Mouse (Mus musculus): ENCODE measurements around the gene Dmrtb1. TPM values are rescaled to one million over a fixed set of nuclear protein-coding genes. Genes with fewer than 3 reads are reported as not detected.

Gene Dmrtb1
- polyA plus RNA-seq, 1 experiment from 2014 or later, result not detected

GRCm38 (mm10) chr4:107637670-107638069 is 46.4 kb downstream of the Dmrtb1 start:
- 61% methylated on average over 3 of the region's 3 CpGs for WGBS
- ATAC-seq (ENCODE audit: low FRiP score, low TSS enrichment) (no peak), DNase-seq (ENCODE audit: low spot score) (peak; percentile 67)
- no peaks in the 10 kb centered on the region for H3K27me3 ChIP-seq (ENCODE audit: control insufficient read depth, insufficient read depth, low read length)
- H3K4me1 ChIP-seq (replicated peaks; ENCODE audit: control insufficient read depth, insufficient read depth), result no peaks in the 10 kb centered on the region
- peak; percentile 81 for TF ChIP-seq CTCF (IDR thresholded peaks at IDR 0.05; ENCODE audit: low read depth)
- no peak for TF ChIP-seq EP300 (optimal IDR thresholded peaks at IDR 0.05)
- H3K4me3 ChIP-seq (ENCODE audit: low read depth, low read length), result no peak overlapping the region
- H3K36me3 ChIP-seq (ENCODE audit: control insufficient read depth, insufficient read depth, low read length), result no peaks in the 10 kb centered on the region
- H3K27ac ChIP-seq (replicated peaks), result no peak overlapping the region
- no peak overlapping the region for H3K4me2 ChIP-seq (replicated peaks; ENCODE audit: low read depth)
- H3K9ac ChIP-seq (ENCODE audit: low read length), result no peak overlapping the region
- no peaks in the 10 kb centered on the region for H3K9me3 ChIP-seq (ENCODE audit: control insufficient read depth, low read length)

GRCm38 (mm10) chr4:107636099-107636498 is 47.9 kb downstream of the Dmrtb1 start:
- Histone ChIP-seq H3K4me2 (replicated peaks; ENCODE audit: low read depth) (no peak overlapping the region), H3K4me1 (replicated peaks; ENCODE audit: control insufficient read depth, insufficient read depth) (no peaks in the 10 kb centered on the region), H3K4me3 (ENCODE audit: low read depth, low read length) (no peak overlapping the region), H3K9me3 (ENCODE audit: control insufficient read depth, low read length) (no peaks in the 10 kb centered on the region), H3K27me3 (ENCODE audit: control insufficient read depth, insufficient read depth, low read length) (no peaks in the 10 kb centered on the region), H3K9ac (ENCODE audit: low read length) (no peak overlapping the region), H3K36me3 (ENCODE audit: control insufficient read depth, insufficient read depth, low read length) (no peaks in the 10 kb centered on the region), H3K27ac (replicated peaks) (no peak overlapping the region)
- TF ChIP-seq EP300 (optimal IDR thresholded peaks at IDR 0.05) (no peak), CTCF (IDR thresholded peaks at IDR 0.05; ENCODE audit: low read depth) (no peak)
- 71% methylated on average over 6 of the region's 6 CpGs for WGBS
- ATAC-seq (ENCODE audit: low FRiP score, low TSS enrichment) (no peak), DNase-seq (ENCODE audit: low spot score) (no peak)

GRCm38 (mm10) chr4:107634631-107635030 is 49.4 kb downstream of the Dmrtb1 start:
- no peaks in the 10 kb centered on the region for H3K27me3 ChIP-seq (ENCODE audit: control insufficient read depth, insufficient read depth, low read length)
- H3K27ac ChIP-seq (replicated peaks), result no peak overlapping the region
- WGBS, result 75% methylated on average over 6 of the region's 6 CpGs
- no peak overlapping the region for H3K9ac ChIP-seq (ENCODE audit: low read length)
- ATAC-seq (ENCODE audit: low FRiP score, low TSS enrichment), result no peak
- DNase-seq (ENCODE audit: low spot score), result no peak
- H3K36me3 ChIP-seq (ENCODE audit: control insufficient read depth, insufficient read depth, low read length), result no peaks in the 10 kb centered on the region
- H3K4me1 ChIP-seq (replicated peaks; ENCODE audit: control insufficient read depth, insufficient read depth), result no peaks in the 10 kb centered on the region
- TF ChIP-seq CTCF (IDR thresholded peaks at IDR 0.05; ENCODE audit: low read depth) (peak; percentile 24; the same call in 1 of the 2 replicates), EP300 (optimal IDR thresholded peaks at IDR 0.05) (no peak)
- H3K4me3 ChIP-seq (ENCODE audit: low read depth, low read length), result no peak overlapping the region
- no peaks in the 10 kb centered on the region for H3K9me3 ChIP-seq (ENCODE audit: control insufficient read depth, low read length)
- no peak overlapping the region for H3K4me2 ChIP-seq (replicated peaks; ENCODE audit: low read depth)

GRCm38 (mm10) chr4:107628921-107629411 is 55.1 kb downstream of the Dmrtb1 start:
- no peak for TF ChIP-seq CTCF (IDR thresholded peaks at IDR 0.05; ENCODE audit: low read depth)
- H3K4me3 ChIP-seq (ENCODE audit: low read depth, low read length), result no peak overlapping the region
- ATAC-seq (ENCODE audit: low FRiP score, low TSS enrichment) (no peak), DNase-seq (ENCODE audit: low spot score) (no peak)
- H3K36me3 ChIP-seq (ENCODE audit: control insufficient read depth, insufficient read depth, low read length), result no peaks in the 10 kb centered on the region
- no peak overlapping the region for H3K9ac ChIP-seq (ENCODE audit: low read length)
- H3K27ac ChIP-seq (replicated peaks), result no peak overlapping the region
- H3K9me3 ChIP-seq (ENCODE audit: control insufficient read depth, low read length), result no peaks in the 10 kb centered on the region
- no peaks in the 10 kb centered on the region for H3K4me1 ChIP-seq (replicated peaks; ENCODE audit: control insufficient read depth, insufficient read depth)
- WGBS, result 66% methylated on average over 17 of the region's 17 CpGs
- no peak overlapping the region for H3K4me2 ChIP-seq (replicated peaks; ENCODE audit: low read depth)
- H3K27me3 ChIP-seq (ENCODE audit: control insufficient read depth, insufficient read depth, low read length), result no peaks in the 10 kb centered on the region

GRCm38 (mm10) chr4:107628226-107628625 is 55.8 kb downstream of the Dmrtb1 start:
- H3K27me3 ChIP-seq (ENCODE audit: control insufficient read depth, insufficient read depth, low read length), result no peaks in the 10 kb centered on the region
- ATAC-seq (ENCODE audit: low FRiP score, low TSS enrichment) (no peak), DNase-seq (ENCODE audit: low spot score) (no peak)
- H3K4me3 ChIP-seq (ENCODE audit: low read depth, low read length), result no peak overlapping the region
- no peaks in the 10 kb centered on the region for H3K36me3 ChIP-seq (ENCODE audit: control insufficient read depth, insufficient read depth, low read length)
- no peak overlapping the region for H3K4me2 ChIP-seq (replicated peaks; ENCODE audit: low read depth)
- no peaks in the 10 kb centered on the region for H3K4me1 ChIP-seq (replicated peaks; ENCODE audit: control insufficient read depth, insufficient read depth)
- H3K9me3 ChIP-seq (ENCODE audit: control insufficient read depth, low read length), result no peaks in the 10 kb centered on the region
- H3K27ac ChIP-seq (replicated peaks), result no peak overlapping the region
- H3K9ac ChIP-seq (ENCODE audit: low read length), result no peak overlapping the region
- WGBS, result 71% methylated on average over 4 of the region's 4 CpGs
- TF ChIP-seq CTCF (IDR thresholded peaks at IDR 0.05; ENCODE audit: low read depth) (no peak), EP300 (optimal IDR thresholded peaks at IDR 0.05) (no peak)

Small RNA genes lying within 50 kb of the gene (microRNA-seq; reads per million reads assigned to microRNA genes)
- not detected for gene Gm25123

Other genes starting within 250 kb of the Dmrtb1 start
- gene Glis1, start 249.6 kb downstream of the Dmrtb1 start, polyA plus RNA-seq (2015; fragmentation: Nextera tagmentation; extraction: Ambion mirVana), result 0.47 and 0.74 TPM in 2 replicates
- 0.85 and 1.3 TPM in 2 replicates for gene Lrp8, start 118.0 kb upstream of the Dmrtb1 start, polyA plus RNA-seq (2015; fragmentation: Nextera tagmentation; extraction: Ambion mirVana)
- 126 and 145 TPM in 2 replicates for gene Magoh, start 195.5 kb upstream of the Dmrtb1 start, polyA plus RNA-seq (2015; fragmentation: Nextera tagmentation; extraction: Ambion mirVana)
- 99.3 and 101 TPM in 2 replicates for gene 0610037L13Rik, start 205.6 kb upstream of the Dmrtb1 start, polyA plus RNA-seq (2015; fragmentation: Nextera tagmentation; extraction: Ambion mirVana)
- 78.4 and 81.2 TPM in 2 replicates for gene Cpt2, start 239.4 kb upstream of the Dmrtb1 start, polyA plus RNA-seq (2015; fragmentation: Nextera tagmentation; extraction: Ambion mirVana)